Mouse (Mus musculus): Measurements from ENCODE around the gene Ugt1a6b. TPM values are rescaled to one million over a fixed set of nuclear protein-coding genes. Genes with fewer than 3 reads are reported as not detected.

Ugt1a6b gene
- polyA plus RNA-seq, 1 experiment from 2014 or later, result 0.11 TPM

Other genes with a start within 250 kb of the Ugt1a6b start
- gene Dgkd, start 250.0 kb upstream of the Ugt1a6b start, polyA plus RNA-seq (2015; fragmentation: Nextera tagmentation; extraction: Ambion mirVana), result 22.6 and 25.0 TPM in 2 replicates
- 26.9 and 29.9 TPM in 2 replicates for gene Usp40, start 94.7 kb upstream of the Ugt1a6b start, polyA plus RNA-seq (2015; fragmentation: Nextera tagmentation; extraction: Ambion mirVana)
- not detected in 2 replicates for gene Ugt1a10, start 47.9 kb upstream of the Ugt1a6b start, polyA plus RNA-seq (2015; fragmentation: Nextera tagmentation; extraction: Ambion mirVana)
- not detected in 2 replicates for gene Ugt1a9, start 32.5 kb upstream of the Ugt1a6b start, polyA plus RNA-seq (2015; fragmentation: Nextera tagmentation; extraction: Ambion mirVana)
- not detected in 2 replicates for gene Ugt1a8, start 15.4 kb upstream of the Ugt1a6b start, polyA plus RNA-seq (2015; fragmentation: Nextera tagmentation; extraction: Ambion mirVana)
- 1.1 and 2.3 TPM in 2 replicates for gene Ugt1a7c, start 8.2 kb upstream of the Ugt1a6b start, polyA plus RNA-seq (2015; fragmentation: Nextera tagmentation; extraction: Ambion mirVana)
- 0.71 and 0.83 TPM in 2 replicates for gene Ugt1a6a, start 31.6 kb downstream of the Ugt1a6b start, polyA plus RNA-seq (2015; fragmentation: Nextera tagmentation; extraction: Ambion mirVana)
- gene Ugt1a5, start 62.8 kb downstream of the Ugt1a6b start, polyA plus RNA-seq (2015; fragmentation: Nextera tagmentation; extraction: Ambion mirVana), result not detected in 2 replicates
- not detected in 2 replicates for gene Ugt1a2, start 97.3 kb downstream of the Ugt1a6b start, polyA plus RNA-seq (2015; fragmentation: Nextera tagmentation; extraction: Ambion mirVana)
- 2.8 and 3.1 TPM in 2 replicates for gene Dnajb3, start 102.5 kb downstream of the Ugt1a6b start, polyA plus RNA-seq (2015; fragmentation: Nextera tagmentation; extraction: Ambion mirVana)
- gene Ugt1a1, start 108.7 kb downstream of the Ugt1a6b start, polyA plus RNA-seq (2015; fragmentation: Nextera tagmentation; extraction: Ambion mirVana), result 0.14 TPM in 1 of 2 replicates, not detected in the other
- gene Mroh2a, start 123.7 kb downstream of the Ugt1a6b start, polyA plus RNA-seq (2015; fragmentation: Nextera tagmentation; extraction: Ambion mirVana), result 0.60 and 0.85 TPM in 2 replicates
- 108 and 117 TPM in 2 replicates for gene Hjurp, start 174.4 kb downstream of the Ugt1a6b start, polyA plus RNA-seq (2015; fragmentation: Nextera tagmentation; extraction: Ambion mirVana)
- gene Trpm8, start 174.4 kb downstream of the Ugt1a6b start, polyA plus RNA-seq (2015; fragmentation: Nextera tagmentation; extraction: Ambion mirVana), result not detected in 2 replicates

Measured in heart, embryonic 16.5 days (tissue).